Comparison of ENCODE assay signal across 32 mouse cellular contexts in genomic region chr2:71046151-71046550, GRCm38 (mm10). TPM values are rescaled to one million over a fixed set of nuclear protein-coding genes. Genes with fewer than 3 reads are reported as not detected.
DNase-seq lines count a peak whose midpoint lies in the region; ATAC-seq and TF ChIP-seq lines count a peak whose summit lies in the region.
"Had no signal": no experiment of that assay in that cellular context is flagged by ENCODE, and none has a peak within 500 bp of the region (broad histone marks: within the 10 kb centered on the region; RNA-seq: fewer than 3 reads in every experiment).

No protein-coding gene starts in this region.

- 43% methylated on average over 6 of the region's 6 CpGs for WGBS in lung, adult 2 months
- 36% methylated on average over 6 of the region's 6 CpGs for WGBS in lung, embryonic 14.5 days
- 43% methylated on average over 6 of the region's 6 CpGs for WGBS in stomach, postnatal 0 days

- H3K27ac ChIP-seq in lung, embryonic 14.5 days (ENCODE audit: low read depth) = no peak overlapping the region
- H3K27ac ChIP-seq in stomach, postnatal 0 days (replicated peaks) = no peak overlapping the region
- H3K27ac ChIP-seq: embryonic facial prominence, embryonic 12.5 days; forebrain, embryonic 10.5 days; forebrain, embryonic 15.5 days; hindbrain, embryonic 10.5 days; hindbrain, embryonic 15.5 days; kidney, embryonic 15.5 days; liver, embryonic 12.5 days; midbrain, embryonic 13.5 days had no signal

- peak; percentile 69 to 71 for DNase-seq in lung, adult 18-20 months
- DNase-seq in lung, adult 2 months = no peak
- peak; percentile 34 for DNase-seq in induced T-regulatory cell, adult 2 months (ENCODE audit: low read depth)
- peak; percentile 63 for DNase-seq in lung, embryonic 14.5 days
- DNase-seq in lung, postnatal 14 days = peak; percentile 23
- no peak for DNase-seq in adrenal gland, postnatal 4 days (ENCODE audit: low spot score in 2 of 2)
- DNase-seq in stomach, postnatal 0 days (ENCODE audit: low spot score) = no peak
- DNase-seq: adrenal gland, adult 2 months; B cell, adult 2 months; cerebellum, adult 11 months; cerebellum, adult 9-10 months; cerebellum, postnatal 36 days; gastrocnemius, postnatal 25 days; heart, adult 18-20 months; kidney, adult 18-20 months; kidney, postnatal 25 days; layer of hippocampus, postnatal 36 days; left cerebral cortex, postnatal 4 days; liver, postnatal 0 days; spleen, adult 18-20 months had no signal

- H3K9ac ChIP-seq in lung, embryonic 14.5 days = no peak overlapping the region
- H3K9ac ChIP-seq in stomach, postnatal 0 days (ENCODE audit: low read length) = no peak overlapping the region
- H3K9ac ChIP-seq: embryonic facial prominence, embryonic 12.5 days; forebrain, embryonic 15.5 days; hindbrain, embryonic 15.5 days; kidney, embryonic 15.5 days; liver, embryonic 12.5 days; liver, postnatal 0 days; midbrain, embryonic 13.5 days had no signal

- H3K9me3 ChIP-seq in lung, embryonic 14.5 days (ENCODE audit: low read depth, low read length) = no peaks in the 10 kb centered on the region
- no peaks in the 10 kb centered on the region for H3K9me3 ChIP-seq in stomach, postnatal 0 days (ENCODE audit: control insufficient read depth, low read length)
- H3K9me3 ChIP-seq: embryonic facial prominence, embryonic 12.5 days; forebrain, embryonic 10.5 days; forebrain, embryonic 15.5 days; hindbrain, embryonic 10.5 days; hindbrain, embryonic 15.5 days; kidney, embryonic 15.5 days; liver, embryonic 12.5 days; megakaryocyte, embryonic 14.5 days; midbrain, embryonic 13.5 days had no signal

- no peaks in the 10 kb centered on the region for H3K27me3 ChIP-seq in lung, embryonic 14.5 days (ENCODE audit: insufficient read depth, low read length)
- no peaks in the 10 kb centered on the region for H3K27me3 ChIP-seq in stomach, postnatal 0 days (ENCODE audit: control insufficient read depth, insufficient read depth, low read length)
- H3K27me3 ChIP-seq: CH12.LX; embryonic facial prominence, embryonic 12.5 days; forebrain, embryonic 15.5 days; hindbrain, embryonic 15.5 days; kidney, embryonic 15.5 days; liver, embryonic 12.5 days; megakaryocyte, embryonic 14.5 days; midbrain, embryonic 13.5 days had no signal

- no peaks in the 10 kb centered on the region for H3K36me3 ChIP-seq in lung, embryonic 14.5 days (ENCODE audit: insufficient read depth)
- H3K36me3 ChIP-seq in stomach, postnatal 0 days (ENCODE audit: control insufficient read depth, insufficient read depth, low read length) = no peaks in the 10 kb centered on the region
- H3K36me3 ChIP-seq: embryonic facial prominence, embryonic 12.5 days; forebrain, embryonic 10.5 days; forebrain, embryonic 15.5 days; hindbrain, embryonic 10.5 days; hindbrain, embryonic 15.5 days; kidney, embryonic 15.5 days; midbrain, embryonic 13.5 days had no signal

- TF ChIP-seq EP300 in stomach, postnatal 0 days (optimal IDR thresholded peaks at IDR 0.05) = no peak

- no peak for TF ChIP-seq CTCF in lung, adult 2 months (IDR thresholded peaks at IDR 0.05; ENCODE audit: insufficient read depth, low read length)
- no peak for TF ChIP-seq CTCF in lung, embryonic 14.5 days (IDR thresholded peaks at IDR 0.05; ENCODE audit: low read depth)
- TF ChIP-seq CTCF in stomach, postnatal 0 days (IDR thresholded peaks at IDR 0.05; ENCODE audit: low read depth) = no peak

- no peak overlapping the region for H3K4me3 ChIP-seq in lung, adult 2 months (replicated peaks; ENCODE audit: extremely low read depth, low read depth, low read length)
- H3K4me3 ChIP-seq in lung, embryonic 14.5 days (ENCODE audit: low read depth, low read length) = no peak overlapping the region
- no peak overlapping the region for H3K4me3 ChIP-seq in stomach, postnatal 0 days (ENCODE audit: low read depth, low read length)
- H3K4me3 ChIP-seq: embryonic facial prominence, embryonic 12.5 days; forebrain, embryonic 10.5 days; forebrain, embryonic 15.5 days; hindbrain, embryonic 10.5 days; hindbrain, embryonic 15.5 days; kidney, embryonic 15.5 days; liver, embryonic 12.5 days; megakaryocyte, embryonic 14.5 days; midbrain, embryonic 13.5 days had no signal

- peak overlapping the region; percentile 1; the same call in 1 of the 2 replicates for H3K4me2 ChIP-seq in lung, embryonic 14.5 days
- H3K4me2 ChIP-seq in stomach, postnatal 0 days (replicated peaks; ENCODE audit: low read depth) = no peak overlapping the region
- H3K4me2 ChIP-seq: embryonic facial prominence, embryonic 12.5 days; forebrain, embryonic 15.5 days; heart, embryonic 11.5 days; hindbrain, embryonic 15.5 days; kidney, embryonic 15.5 days; liver, embryonic 12.5 days; midbrain, embryonic 13.5 days had no signal

- no peak for TF ChIP-seq POLR2A in lung, adult 2 months (IDR thresholded peaks at IDR 0.05; ENCODE audit: borderline replicate concordance, extremely low read depth, low read depth, low read length)

- H3K4me1 ChIP-seq in lung, adult 2 months (ENCODE audit: control insufficient read depth, insufficient read depth, low read length) = peaks cover 11% of the 10 kb centered on the region
- 0 out of 2 replicates have a peak, but pooled peaks cover 6% of the 10 kb centered on the region for H3K4me1 ChIP-seq in lung, embryonic 14.5 days (ENCODE audit: insufficient read depth)
- no peaks in the 10 kb centered on the region for H3K4me1 ChIP-seq in stomach, postnatal 0 days (replicated peaks; ENCODE audit: control insufficient read depth, insufficient read depth)
- H3K4me1 ChIP-seq: embryonic facial prominence, embryonic 12.5 days; forebrain, embryonic 15.5 days; hindbrain, embryonic 15.5 days; midbrain, embryonic 13.5 days had no signal

- ATAC-seq in lung, embryonic 14.5 days (ENCODE audit: insufficient read depth) = peak; percentile 76
- ATAC-seq in CD4-positive, CD25-positive, alpha-beta regulatory T cell, adult 4 months = no peak
- no peak for ATAC-seq in stomach, postnatal 0 days (ENCODE audit: low FRiP score, low TSS enrichment)
- ATAC-seq: forebrain, embryonic 15.5 days; liver, embryonic 12.5 days; liver, postnatal 0 days; midbrain, embryonic 13.5 days had no signal

RNA-seq across cellular contexts. Expression of gene Dcaf17, which starts 9.0 kb away (rescaled TPM):
- polyA plus RNA-seq in lung, adult 2 months (2012; rRNA removed) = 4.4 and 4.8 TPM in 2 replicates
- 28.1 and 28.6 TPM in 2 replicates for polyA plus RNA-seq in lung, embryonic 14.5 days (2014; fragmentation: Nextera tagmentation; extraction: Ambion mirVana)
- total RNA-seq in adrenal gland, postnatal 4 days (2021) = 10 to 100 TPM; 17.6 TPM
- 10 to 100 TPM; 25.2 to 27.4 TPM for polyA plus RNA-seq in CD4-positive, CD25-positive, alpha-beta regulatory T cell, adult 4 months (2017; shearing (Covaris generic))
- 26.6 and 28.7 TPM in 2 replicates for polyA plus RNA-seq in stomach, postnatal 0 days (2015; fragmentation: Nextera tagmentation; extraction: Ambion mirVana)

RNA-seq across cellular contexts. Expression of gene Mettl8, which starts 9.2 kb away (rescaled TPM):
- 2.9 and 6.1 TPM in 2 replicates for polyA plus RNA-seq in lung, adult 2 months (2012; rRNA removed)
- 15.8 and 19.6 TPM in 2 replicates for polyA plus RNA-seq in lung, embryonic 14.5 days (2014; fragmentation: Nextera tagmentation; extraction: Ambion mirVana)
- 10 to 100 TPM; 15.7 to 17.9 TPM for total RNA-seq in adrenal gland, postnatal 4 days (2021)
- polyA plus RNA-seq in CD4-positive, CD25-positive, alpha-beta regulatory T cell, adult 4 months (2017; shearing (Covaris generic)) = 10 to 100 TPM; 22.3 to 24.8 TPM
- polyA plus RNA-seq in stomach, postnatal 0 days (2015; fragmentation: Nextera tagmentation; extraction: Ambion mirVana) = 7.7 and 9.2 TPM in 2 replicates

Comparison
In these comparisons a context has a peak if more than half of its experiments do, and no peak if none do; other contexts are left out.
1. DNase-seq: peak in lung, adult 18-20 months (2 of 2), induced T-regulatory cell, adult 2 months (single experiment), lung, embryonic 14.5 days (single experiment) and lung, postnatal 14 days (single experiment); none in lung, adult 2 months (single experiment), adrenal gland, postnatal 4 days (0 of 2) and stomach, postnatal 0 days (single experiment).